Mouse (Mus musculus) MEL (cell line): ENCODE data around the gene Gmppb. TPM values are rescaled to one million over a fixed set of nuclear protein-coding genes. Genes with fewer than 3 reads are reported as not detected.
A peak's percentile ranks its signal among the peaks of the same experiment; 100 is the strongest.

Experiments used
- DNase-seq: peaks from one replicate; pipeline ENCODE4 v3.0.0; 2011; ENCODE audit warnings: low read depth, low spot score
- H3K27ac ChIP-seq: 2 replicates; pipeline ENCODE4 v1.5.1; 2012; ENCODE audit warnings: low read depth, mild to moderate bottlenecking, control low read depth, low read length, moderate library complexity; ENCODE audit not compliant: control insufficient read depth
- H3K27me3 ChIP-seq, 2 experiments: fragments of 150-350 bp in 1 of 2; sonication (generic) in 1 of 2; 2 replicates each; pipeline ENCODE4 v1.6.1; 2012; ENCODE audit warnings: low read length in 2 of 2, mild to moderate bottlenecking in 2 of 2, improper control_type of control experiment in 1 of 2, moderate library complexity in 1 of 2; ENCODE audit not compliant: insufficient read depth in 2 of 2, control insufficient read depth in 1 of 2
- H3K36me3 ChIP-seq, 2 experiments: 2 replicates each; pipeline ENCODE4 v1.6.1; 2012 to 2014; ENCODE audit warnings: low read length in 2 of 2, improper control_type of control experiment in 1 of 2, inconsistent platforms in 1 of 2, mild to moderate bottlenecking in 1 of 2; ENCODE audit not compliant: insufficient read depth in 2 of 2, control insufficient read depth in 1 of 2
- H3K4me1 ChIP-seq, 2 experiments: fragments of 150-350 bp in 1 of 2; sonication (generic) in 1 of 2; 2 replicates each; pipeline ENCODE4 v1.6.1; 2012; ENCODE audit warnings: low read length in 2 of 2, improper control_type of control experiment in 1 of 2, mild to moderate bottlenecking in 1 of 2; ENCODE audit not compliant: insufficient read depth in 2 of 2, control insufficient read depth in 1 of 2
- H3K4me3 ChIP-seq, 2 experiments: fragments of 150-350 bp in 1 of 2; sonication (generic) in 1 of 2; 2 replicates each; pipeline ENCODE4 v1.5.1; 2012; ENCODE audit warnings: low read depth in 2 of 2, low read length in 2 of 2, mild to moderate bottlenecking in 2 of 2, moderate library complexity in 2 of 2, control low read depth in 1 of 2, improper control_type of control experiment in 1 of 2; ENCODE audit not compliant: control insufficient read depth in 1 of 2, insufficient read depth in 1 of 2
- H3K79me2 ChIP-seq: 2 replicates; pipeline ENCODE4 v1.6.1; 2012; ENCODE audit warnings: mild to moderate bottlenecking, low read length, moderate library complexity; ENCODE audit not compliant: control insufficient read depth, poor library complexity, insufficient read depth
- H3K9ac ChIP-seq: 2 replicates; pipeline ENCODE4 v1.6.1; 2012; ENCODE audit warnings: low read depth, mild to moderate bottlenecking, control low read depth, low read length, moderate library complexity; ENCODE audit not compliant: control insufficient read depth, poor library complexity, severe bottlenecking
- H3K9me3 ChIP-seq: fragments of 150-350 bp; sonication (generic); replicated peaks from 2 replicates; pipeline ENCODE4 v1.6.1; 2012; ENCODE audit warnings: mild to moderate bottlenecking, low read length, improper control_type of control experiment, moderate library complexity; ENCODE audit not compliant: insufficient read depth
- CHD2 ChIP-seq: IDR thresholded peaks from 2 replicates; pipeline ENCODE4 v1.6.1; 2011; ENCODE audit warnings: low read length, improper control_type of control experiment
- CTCF ChIP-seq, 3 experiments: IDR thresholded peaks in 2 of 3; conservative IDR thresholded peaks in 1 of 3; 2 replicates each; pipeline ENCODE4 v1.5.1; 2011 to 2012; ENCODE audit warnings: low read length in 3 of 3, low read depth in 2 of 3, mild to moderate bottlenecking in 2 of 3, improper control_type of control experiment in 1 of 3, inconsistent platforms in 1 of 3, mixed read lengths in 1 of 3, moderate library complexity in 1 of 3; ENCODE audit not compliant: control insufficient read depth in 1 of 3, insufficient read depth in 1 of 3, poor library complexity in 1 of 3, severe bottlenecking in 1 of 3
- E2F4 ChIP-seq: IDR thresholded peaks from 2 replicates; pipeline ENCODE4 v1.6.1; 2011; ENCODE audit warnings: low read depth, low read length, improper control_type of control experiment, borderline replicate concordance
- ELF1 ChIP-seq: IDR thresholded peaks from 2 replicates; pipeline ENCODE4 v1.6.1; 2014; ENCODE audit warnings: low read depth, mild to moderate bottlenecking, inconsistent platforms, low read length, improper control_type of control experiment, moderate library complexity
- ETS1 ChIP-seq: IDR thresholded peaks from 2 replicates; pipeline ENCODE4 v1.6.1; 2012; ENCODE audit warnings: low read depth, mild to moderate bottlenecking, inconsistent platforms, low read length, improper control_type of control experiment, moderate library complexity
- GATA1 ChIP-seq: IDR thresholded peaks from 2 replicates; pipeline ENCODE4 v1.6.1; 2011; ENCODE audit warnings: low read depth, low read length, improper control_type of control experiment
- HCFC1 ChIP-seq: IDR thresholded peaks from 2 replicates; pipeline ENCODE4 v1.6.1; 2012; ENCODE audit warnings: low read depth, mild to moderate bottlenecking, inconsistent platforms, low read length, improper control_type of control experiment, moderate library complexity
- MAX ChIP-seq: IDR thresholded peaks from 2 replicates; pipeline ENCODE4 v1.6.1; 2011; ENCODE audit warnings: low read length, improper control_type of control experiment
- MEF2A ChIP-seq: IDR thresholded peaks from 2 replicates; pipeline ENCODE4 v1.6.1; 2014; ENCODE audit warnings: low read depth, mild to moderate bottlenecking, inconsistent platforms, low read length, improper control_type of control experiment; ENCODE audit not compliant: poor library complexity, insufficient replicate concordance, severe bottlenecking; ENCODE audit errors: extremely low read depth
- MYB ChIP-seq: IDR thresholded peaks from 2 replicates; pipeline ENCODE4 v1.6.1; 2011; ENCODE audit warnings: mild to moderate bottlenecking, low read depth, low read length, improper control_type of control experiment
- MYC ChIP-seq: IDR thresholded peaks from 2 replicates; pipeline ENCODE4 v1.6.1; 2011; ENCODE audit warnings: low read depth, mild to moderate bottlenecking, low read length, improper control_type of control experiment, moderate library complexity
- NRF1 ChIP-seq: IDR thresholded peaks from 2 replicates; pipeline ENCODE4 v1.6.1; 2014; ENCODE audit warnings: low read depth, mild to moderate bottlenecking, inconsistent platforms, low read length, improper control_type of control experiment, moderate library complexity; ENCODE audit not compliant: poor library complexity, insufficient read depth, severe bottlenecking
- POLR2A ChIP-seq, 2 experiments: IDR thresholded peaks; 2 replicates each; pipeline ENCODE4 v1.6.1; 2011 to 2012; ENCODE audit warnings: low read length in 2 of 2, mild to moderate bottlenecking in 2 of 2, control low read depth in 1 of 2, improper control_type of control experiment in 1 of 2, low read depth in 1 of 2, moderate library complexity in 1 of 2; ENCODE audit not compliant: control insufficient read depth in 1 of 2, insufficient read depth in 1 of 2, poor library complexity in 1 of 2
- POLR2AphosphoS2 ChIP-seq: IDR thresholded peaks from 2 replicates; pipeline ENCODE4 v1.6.1; 2011; ENCODE audit warnings: low read length, improper control_type of control experiment
- RAD21 ChIP-seq: IDR thresholded peaks from 2 replicates; pipeline ENCODE4 v1.6.1; 2011; ENCODE audit warnings: mild to moderate bottlenecking, low read depth, low read length, improper control_type of control experiment
- RCOR1 ChIP-seq: IDR thresholded peaks from 2 replicates; pipeline ENCODE4 v1.6.1; 2012; ENCODE audit warnings: low read depth, mild to moderate bottlenecking, inconsistent platforms, low read length, improper control_type of control experiment
- SMC3 ChIP-seq: IDR thresholded peaks from 2 replicates; pipeline ENCODE4 v1.6.1; 2011; ENCODE audit warnings: low read depth, low read length, improper control_type of control experiment
- USF1 ChIP-seq: IDR thresholded peaks from 2 replicates; pipeline ENCODE4 v1.6.1; 2014; ENCODE audit warnings: low read depth, mild to moderate bottlenecking, inconsistent platforms, low read length, improper control_type of control experiment, moderate library complexity
- polyA plus RNA-seq, 2 experiments: library from polyadenylated mRNA; stranded (reverse) in 1 of 2; unstranded in 1 of 2; fragments of >175 nt in 1 of 2; fragments of >200 nt in 1 of 2; gene quantifications; 2 replicates each; pipeline versions ENCODE4 v1.2.1 to v1.2.4; 2012; ENCODE audit warnings: low replicate concordance in 2 of 2, low read depth in 1 of 2; ENCODE audit not compliant: insufficient read length in 2 of 2, insufficient read depth in 1 of 2, missing spikeins in 1 of 2
- total RNA-seq: library from RNA; depleted of rRNA; stranded (reverse); fragments of 300-350 nt; gene quantifications from 2 replicates; pipeline ENCODE4 v1.2.3, GENCODE M21; 2012

Gmppb gene
- total and polyA plus RNA-seq, 3 experiments = 26.2 to 38.1 TPM; not detected in 1

- H3K4me1 ChIP-seq = no peaks in the 10 kb centered on the region
- H3K9me3 ChIP-seq = no peaks in the 10 kb centered on the region
- no peaks in the 10 kb centered on the region for H3K27me3 ChIP-seq
- no peak overlapping the region for H3K9ac ChIP-seq
- DNase-seq = peak; percentile 32
- H3K36me3 ChIP-seq = peaks cover 0 to 29% of the 10 kb centered on the region in 2 experiments; a peak in 2 of 4 replicates
- peaks cover 1% of the 10 kb centered on the region; the same call in 1 of the 2 replicates for H3K79me2 ChIP-seq
- TF ChIP-seq CTCF (IDR thresholded peaks at IDR 0.05 in 2 of 3, conservative IDR thresholded peaks at IDR 0.05 in 1 of 3; ENCODE audit: control insufficient read depth in 1 of 3, insufficient read depth in 1 of 3, low read depth in 2 of 3, low read length in 3 of 3, poor library complexity in 1 of 3, severe bottlenecking in 1 of 3) (peak in 1 of 3 experiments; percentile 49; a peak in 2 of 6 replicates), SMC3 (peak; percentile 42), RAD21 (peak; percentile 33), NRF1 (no peak)
- H3K27ac ChIP-seq = no peak overlapping the region
- H3K4me3 ChIP-seq = no peak overlapping the region
Measured at GRCm38 (mm10) chr9:108026584-108026983, 22.5 kb upstream of the Gmppb start.

- no peaks in the 10 kb centered on the region; the same call in 1 of the 2 replicates for H3K79me2 ChIP-seq
- peaks cover 0 to 34% of the 10 kb centered on the region in 2 experiments; a peak in 2 of 4 replicates for H3K36me3 ChIP-seq
- TF ChIP-seq CHD2 (no peak), ETS1 (no peak), GATA1 (no peak), POLR2AphosphoS2 (no peak), MAX (no peak), CTCF (IDR thresholded peaks at IDR 0.05 in 2 of 3, conservative IDR thresholded peaks at IDR 0.05 in 1 of 3; ENCODE audit: control insufficient read depth in 1 of 3, insufficient read depth in 1 of 3, low read depth in 2 of 3, low read length in 3 of 3, poor library complexity in 1 of 3, severe bottlenecking in 1 of 3) (peak in 2 of 3 experiments; percentile 16 to 29; a peak in 2 of 6 replicates), HCFC1 (no peak), ELF1 (no peak), E2F4 (no peak), MYC (no peak), SMC3 (peak; percentile 35), MEF2A (no peak), POLR2A (IDR thresholded peaks at IDR 0.05; ENCODE audit: control insufficient read depth in 1 of 2, insufficient read depth in 1 of 2, low read depth in 1 of 2, low read length in 2 of 2, poor library complexity in 1 of 2) (no peak), MYB (no peak), NRF1 (no peak), USF1 (no peak), RCOR1 (no peak)
- H3K9ac ChIP-seq = no peak overlapping the region
- DNase-seq = no peak
- no peak overlapping the region for H3K4me3 ChIP-seq
- H3K4me1 ChIP-seq = no peaks in the 10 kb centered on the region
- no peak overlapping the region for H3K27ac ChIP-seq
- no peaks in the 10 kb centered on the region for H3K9me3 ChIP-seq
- no peaks in the 10 kb centered on the region for H3K27me3 ChIP-seq
Measured at GRCm38 (mm10) chr9:108027867-108028266, 21.2 kb upstream of the Gmppb start.
